Mouse (Mus musculus) E14TG2a.4 (cell line): ENCODE results near the gene Pdpk1.
"Not testable (repeated sequence)": the region's sequence is repeated elsewhere in the genome, so short reads cannot be mapped to it uniquely, and the experiment has no call there.

ENCODE experiments used
- H3K27me3 ChIP-seq: 2 replicates; pipeline ENCODE4 v1.6.1; 2014; ENCODE audit warnings: low read length, control low read depth; ENCODE audit not compliant: insufficient read depth
- H3K36me3 ChIP-seq: 2 replicates; pipeline ENCODE4 v1.6.1; 2014; ENCODE audit warnings: low read length, control low read depth; ENCODE audit not compliant: insufficient read depth
- H3K4me1 ChIP-seq: replicated peaks from 2 replicates; pipeline ENCODE4 v1.6.1; 2014; ENCODE audit warnings: low read depth, low read length, control low read depth
- H3K4me3 ChIP-seq: replicated peaks from 2 replicates; pipeline ENCODE4 v1.5.1; 2014; ENCODE audit warnings: mild to moderate bottlenecking, low read length
- H3K9me3 ChIP-seq: 2 replicates; pipeline ENCODE4 v1.6.1; 2014; ENCODE audit warnings: low read length, control low read depth
- CTCF ChIP-seq: conservative IDR thresholded peaks from 2 replicates; pipeline ENCODE4 v1.5.1; 2014; ENCODE audit warnings: low read length
- NANOG ChIP-seq: IDR thresholded peaks from 2 replicates; pipeline ENCODE4 v1.6.1; 2014; ENCODE audit warnings: borderline replicate concordance, low read length, mixed read lengths
- POU5F1 ChIP-seq: IDR thresholded peaks from 2 replicates; pipeline ENCODE4 v1.6.1; 2014; ENCODE audit warnings: low read length, borderline replicate concordance

The Pdpk1 gene

DNA sequence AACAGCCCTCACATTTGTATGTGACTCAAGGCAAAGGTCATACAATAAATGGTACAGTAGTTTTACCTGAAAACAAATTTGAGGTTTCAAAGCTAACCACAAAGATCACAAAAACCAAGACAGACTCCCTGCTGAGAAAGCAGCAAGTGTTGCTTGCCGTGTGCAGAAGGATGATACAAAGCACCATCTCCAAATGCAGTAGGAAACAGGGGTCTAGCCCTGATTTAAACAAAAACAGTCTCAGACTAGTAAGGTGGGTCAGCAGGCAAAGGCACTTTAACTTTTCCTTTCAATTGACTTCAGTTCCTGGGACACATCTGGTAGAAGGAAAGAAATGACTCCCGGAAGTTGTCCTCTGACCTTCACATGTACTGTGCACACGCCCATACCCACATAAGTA lies 23.9 kb downstream of the Pdpk1 start:
- Histone ChIP-seq H3K9me3 (no peaks in the 10 kb centered on the region), H3K27me3 (no peaks in the 10 kb centered on the region), H3K4me3 (no peak overlapping the region), H3K4me1 (peaks cover 63% of the 10 kb centered on the region), H3K36me3 (peaks cover 11% of the 10 kb centered on the region; the same call in 1 of the 2 replicates)
- TF ChIP-seq POU5F1 (no peak), CTCF (no peak), NANOG (no peak)

DNA sequence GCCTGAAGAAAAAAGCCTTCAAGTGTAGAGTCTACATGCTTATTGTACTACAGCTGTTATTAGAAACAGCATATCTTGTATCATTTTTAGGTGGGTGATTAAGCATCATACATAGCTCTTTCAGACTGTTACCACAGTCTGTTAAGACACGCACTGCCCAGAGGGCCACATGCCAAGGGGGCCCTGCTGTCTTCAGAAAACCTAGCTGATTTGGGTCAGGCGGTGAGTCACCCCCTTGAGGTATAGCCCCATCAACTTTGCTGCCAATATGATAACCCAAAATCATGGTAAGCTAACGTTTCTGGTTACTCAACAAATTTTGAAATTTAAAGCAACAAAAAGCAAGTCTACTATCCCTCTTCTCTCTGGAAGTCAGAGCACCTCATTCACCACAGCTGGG lies 31.3 kb downstream of the Pdpk1 start:
- no peaks in the 10 kb centered on the region for H3K9me3 ChIP-seq
- no peak for TF ChIP-seq NANOG
- peaks cover 24% of the 10 kb centered on the region for H3K4me1 ChIP-seq
- no peaks in the 10 kb centered on the region for H3K27me3 ChIP-seq
- no peak overlapping the region for H3K4me3 ChIP-seq
- H3K36me3 ChIP-seq, result peaks cover 5% of the 10 kb centered on the region; the same call in 1 of the 2 replicates

DNA sequence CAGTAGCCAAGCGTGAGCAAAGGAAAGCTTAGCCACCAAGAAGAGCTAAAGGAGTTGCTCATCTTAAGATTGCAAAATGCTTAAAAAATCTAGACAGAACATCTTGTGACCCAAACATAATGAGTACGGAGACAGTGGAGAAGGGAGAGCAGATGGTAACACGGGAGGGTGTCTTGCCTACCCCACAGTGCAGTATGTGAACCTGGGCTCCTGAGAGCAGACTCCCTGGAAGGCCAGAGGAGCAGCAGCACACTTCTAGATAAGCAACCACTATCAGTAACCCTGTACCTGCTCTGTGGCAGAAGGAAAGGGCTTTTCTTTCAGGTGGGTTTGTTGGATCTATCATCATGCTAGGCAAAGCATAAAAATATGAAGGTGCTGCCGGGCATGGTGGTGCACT lies 37.7 kb downstream of the Pdpk1 start:
- no peaks in the 10 kb centered on the region for H3K27me3 ChIP-seq
- TF ChIP-seq NANOG (no peak), POU5F1 (no peak), CTCF (no peak)
- peaks cover 30% of the 10 kb centered on the region for H3K36me3 ChIP-seq
- H3K4me1 ChIP-seq, result no peaks in the 10 kb centered on the region
- no peak overlapping the region for H3K4me3 ChIP-seq
- no peaks in the 10 kb centered on the region for H3K9me3 ChIP-seq

DNA sequence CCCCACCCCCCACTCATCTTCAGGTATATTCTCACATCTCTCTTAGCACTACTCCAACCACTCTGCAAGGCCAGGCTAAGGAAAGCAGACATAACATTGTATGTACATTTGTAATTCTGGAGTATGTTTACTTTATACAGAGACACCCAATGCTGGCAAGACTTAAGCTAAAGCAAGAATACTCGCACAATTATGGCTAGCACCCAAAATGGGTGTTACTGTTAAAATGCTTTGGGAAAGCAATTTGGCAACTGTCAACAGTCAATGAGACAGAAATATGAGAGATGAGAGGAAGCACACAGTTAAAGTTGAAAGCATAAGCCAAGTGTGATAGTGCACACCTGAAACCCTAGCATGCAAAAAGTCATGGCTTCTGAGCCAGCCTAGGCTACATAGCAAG lies 39.5 kb downstream of the Pdpk1 start:
- no peaks in the 10 kb centered on the region for H3K4me1 ChIP-seq
- no peaks in the 10 kb centered on the region for H3K27me3 ChIP-seq
- no peaks in the 10 kb centered on the region for H3K9me3 ChIP-seq
- no peak overlapping the region for H3K4me3 ChIP-seq
- TF ChIP-seq POU5F1, result no peak
- TF ChIP-seq NANOG, result no peak
- no peak for TF ChIP-seq CTCF
- peaks cover 38% of the 10 kb centered on the region for H3K36me3 ChIP-seq

DNA sequence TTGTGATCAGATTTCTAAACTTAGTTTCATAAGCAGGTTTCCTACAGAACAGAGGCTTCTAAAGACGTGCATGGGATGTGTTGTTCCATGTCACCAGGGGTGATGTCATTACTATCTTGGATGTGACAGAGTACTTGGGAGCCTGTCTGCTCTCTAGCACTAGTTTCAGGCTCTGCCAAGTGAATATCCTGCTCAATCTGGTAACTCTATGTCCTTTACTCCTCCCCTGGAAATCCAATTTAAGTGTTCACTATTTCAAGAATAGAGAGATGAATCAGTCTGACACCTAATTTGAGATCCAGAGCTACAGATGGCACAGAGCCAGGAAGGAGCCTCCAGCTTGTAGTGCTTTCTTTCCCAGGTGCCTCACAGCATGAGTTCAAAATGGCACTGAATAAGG lies 41.8 kb downstream of the Pdpk1 start:
- H3K9me3 ChIP-seq, result no peaks in the 10 kb centered on the region
- no peak for TF ChIP-seq CTCF
- TF ChIP-seq POU5F1, result no peak
- TF ChIP-seq NANOG, result no peak
- H3K4me1 ChIP-seq, result no peaks in the 10 kb centered on the region
- H3K27me3 ChIP-seq, result no peaks in the 10 kb centered on the region
- peaks cover 59% of the 10 kb centered on the region for H3K36me3 ChIP-seq
- no peak overlapping the region for H3K4me3 ChIP-seq

DNA sequence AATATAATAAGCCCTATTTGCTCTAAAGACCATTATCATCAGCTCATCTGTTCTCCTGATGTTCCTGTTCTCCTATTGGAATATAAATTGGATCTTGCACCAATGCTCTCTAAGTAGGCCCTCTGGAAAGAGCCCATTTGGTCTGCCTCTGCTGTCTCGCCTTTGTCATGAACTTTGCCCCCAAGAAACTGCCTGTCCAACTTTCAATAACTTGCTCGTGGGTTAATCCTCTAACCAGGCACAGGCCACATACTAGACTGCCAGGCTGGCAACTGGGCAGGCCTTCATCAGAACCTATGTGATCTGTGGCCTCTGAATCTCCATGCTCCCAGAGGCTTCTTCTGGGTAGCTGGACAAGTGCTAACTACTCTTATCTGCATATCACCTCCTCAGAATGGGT lies 45.6 kb downstream of the Pdpk1 start:
- peaks cover 84% of the 10 kb centered on the region for H3K36me3 ChIP-seq
- H3K27me3 ChIP-seq, result no peaks in the 10 kb centered on the region
- H3K4me1 ChIP-seq, result no peaks in the 10 kb centered on the region
- no peak overlapping the region for H3K4me3 ChIP-seq
- no peak for TF ChIP-seq POU5F1
- TF ChIP-seq NANOG, result no peak
- TF ChIP-seq CTCF, result no peak
- no peaks in the 10 kb centered on the region for H3K9me3 ChIP-seq

DNA sequence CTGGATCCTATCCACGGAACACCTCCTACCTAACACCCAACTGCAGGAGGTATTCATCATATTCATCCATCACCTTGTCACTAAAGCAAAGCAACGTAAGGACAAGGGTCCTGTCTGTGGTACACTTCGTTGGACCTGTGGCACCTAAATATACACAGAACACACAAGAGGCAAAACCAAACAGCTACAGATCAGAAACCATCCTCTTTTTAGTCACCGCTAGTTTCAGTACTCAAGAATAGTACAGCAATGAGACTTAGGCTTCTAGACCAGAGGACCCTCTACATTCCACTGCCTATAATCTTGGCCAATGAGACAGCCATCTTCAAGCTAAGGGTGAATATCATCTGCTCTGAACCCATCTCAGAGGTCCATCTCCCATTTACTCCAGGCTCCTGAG lies 52.4 kb downstream of the Pdpk1 start:
- H3K4me1 ChIP-seq, result no peaks in the 10 kb centered on the region

DNA sequence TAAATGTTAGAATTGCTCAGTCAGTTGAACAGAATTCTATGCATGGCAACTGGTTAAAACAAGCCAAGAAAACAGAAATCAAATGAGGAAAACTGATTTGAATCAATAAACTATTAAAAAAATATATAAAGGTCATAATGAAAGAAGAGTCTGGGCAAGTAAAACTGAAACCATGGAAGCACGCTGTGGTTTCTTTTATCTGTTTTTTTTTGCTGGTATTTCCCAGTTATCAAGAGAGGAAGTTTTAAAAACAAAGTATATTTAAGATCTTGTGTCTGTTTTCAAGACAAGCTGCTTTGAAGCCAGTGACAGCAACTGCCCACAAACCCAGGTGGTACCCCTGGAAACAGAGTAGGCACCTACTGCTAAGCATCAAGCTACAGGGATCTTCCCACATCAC lies 60.1 kb downstream of the Pdpk1 start:
- peaks cover 84% of the 10 kb centered on the region for H3K36me3 ChIP-seq
- H3K9me3 ChIP-seq, result no peaks in the 10 kb centered on the region
- no peaks in the 10 kb centered on the region for H3K27me3 ChIP-seq
- no peak overlapping the region for H3K4me3 ChIP-seq
- H3K4me1 ChIP-seq, result peaks cover 16% of the 10 kb centered on the region
- TF ChIP-seq CTCF (no peak), NANOG (no peak), POU5F1 (no peak)

More for the DNA sequence above, 52.4 kb downstream of the Pdpk1 start:
- Histone ChIP-seq H3K4me3 (no peak overlapping the region), H3K27me3 (no peaks in the 10 kb centered on the region), H3K36me3 (peaks cover 79% of the 10 kb centered on the region), H3K9me3 (no peaks in the 10 kb centered on the region)
- no peak for TF ChIP-seq CTCF
- TF ChIP-seq POU5F1, result no peak
- TF ChIP-seq NANOG, result no peak

DNA sequence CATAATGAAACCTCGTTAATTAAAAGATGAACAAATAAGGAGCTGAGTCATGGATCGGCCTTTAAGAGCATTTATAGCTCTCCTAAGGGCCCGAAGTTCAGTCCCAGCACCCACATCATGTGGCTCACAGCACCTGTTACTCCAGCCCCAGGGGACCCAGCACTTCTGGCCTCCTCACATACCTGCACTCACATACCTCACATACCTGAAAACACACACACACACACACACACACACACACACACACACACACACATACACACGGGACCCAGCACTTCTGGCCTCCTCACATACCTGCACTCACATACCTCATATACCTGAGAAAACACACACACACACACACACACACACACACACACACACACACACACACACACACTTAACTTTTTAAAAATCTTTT lies 64.3 kb downstream of the Pdpk1 start:
- H3K9me3 ChIP-seq, H3K27me3 ChIP-seq, H3K4me3 ChIP-seq: not testable (repeated sequence)
- Histone ChIP-seq H3K4me1 (peaks cover 16% of the 10 kb centered on the region), H3K36me3 (peaks cover 83% of the 10 kb centered on the region)

DNA sequence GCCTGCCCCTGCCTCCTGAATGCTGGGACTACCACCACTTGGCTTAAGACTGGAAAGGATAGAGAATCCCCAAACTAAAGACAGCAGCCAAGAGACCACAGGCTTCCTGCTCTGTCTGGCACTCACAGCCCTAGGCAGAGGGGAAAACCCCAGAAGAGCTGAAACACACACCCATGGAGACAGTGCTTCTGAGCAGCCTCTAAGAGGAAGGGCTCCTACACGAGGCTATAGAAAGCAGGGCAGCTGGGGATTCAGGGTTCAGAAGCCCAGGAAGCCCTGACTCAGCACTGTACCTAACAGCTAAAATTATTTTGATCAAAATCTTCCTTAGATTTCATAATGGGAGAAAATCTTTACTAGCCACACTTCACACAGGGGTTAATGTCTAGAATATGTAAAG lies 66.1 kb downstream of the Pdpk1 start:
- peaks cover 82% of the 10 kb centered on the region for H3K36me3 ChIP-seq
- no peak for TF ChIP-seq CTCF
- TF ChIP-seq NANOG, result no peak
- TF ChIP-seq POU5F1, result no peak
- no peaks in the 10 kb centered on the region for H3K27me3 ChIP-seq
- H3K4me1 ChIP-seq, result peaks cover 16% of the 10 kb centered on the region
- no peaks in the 10 kb centered on the region for H3K9me3 ChIP-seq
- H3K4me3 ChIP-seq, result no peak overlapping the region
